Mouse (Mus musculus): Measurements from ENCODE around the gene Wbp11. TPM values are rescaled to one million over a fixed set of nuclear protein-coding genes. Genes with fewer than 3 reads are reported as not detected.

Wbp11 gene
- 72.3 and 80.2 TPM in 2 replicates for polyA plus RNA-seq (2014; fragmentation: Nextera tagmentation; extraction: Ambion mirVana)

DNA sequence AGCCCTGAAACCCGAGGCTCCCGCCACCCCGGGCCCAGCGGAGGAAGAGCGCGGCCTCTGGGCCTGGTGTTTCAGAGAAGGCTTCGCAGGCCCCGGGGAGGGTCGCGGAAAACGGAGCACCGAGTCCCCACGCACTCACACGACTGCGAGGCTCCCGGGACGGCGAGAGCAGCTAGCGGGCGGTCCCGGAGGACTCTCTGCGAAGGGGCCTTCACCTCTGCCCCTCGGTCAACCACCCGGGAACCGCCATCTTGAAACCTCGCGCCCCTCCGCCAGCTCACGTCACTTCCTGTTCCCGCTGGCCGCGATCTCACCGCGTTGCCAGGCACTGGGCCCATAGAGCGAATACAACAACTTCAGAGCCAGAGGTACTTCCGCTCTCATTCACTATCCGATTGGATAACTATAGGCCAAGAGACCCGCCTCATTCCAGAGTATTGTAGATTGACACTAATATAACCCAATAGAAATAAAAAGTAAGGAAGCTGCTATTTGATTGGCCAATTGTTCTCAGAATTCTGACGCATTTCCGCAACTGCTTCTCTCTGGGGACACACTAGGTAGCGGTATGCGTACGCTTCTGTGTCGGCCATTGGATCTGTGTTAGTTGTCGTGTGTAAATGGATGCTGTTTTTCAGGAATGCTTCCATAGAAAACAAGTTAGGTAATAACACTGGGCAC, at the start of gene Wbp11:
Gene Wbp11 (minus strand): TSS at position 353 of the 681 bp plus-strand sequence.
- under 1% methylated on average over 45 of the region's 45 CpGs for WGBS
- H3K4me1 ChIP-seq (ENCODE audit: control insufficient read depth, insufficient read depth, low read length): peaks cover 8% of the 10 kb centered on the region; the same call in 1 of the 2 replicates
- H3K27ac ChIP-seq (ENCODE audit: low read depth, low read length): peak within 1 kb of the TSS; percentile 86
- peak within 1 kb of the TSS; percentile 100 for H3K4me3 ChIP-seq (ENCODE audit: low read depth, low read length)
- peak within 1 kb of the TSS; percentile 79 for H3K4me2 ChIP-seq (ENCODE audit: low read depth, low read length)
- H3K36me3 ChIP-seq (ENCODE audit: control insufficient read depth, insufficient read depth, low read length): peaks cover 10% of the 10 kb centered on the region
- H3K9me3 ChIP-seq (ENCODE audit: control insufficient read depth, low read length): no peaks in the 10 kb centered on the region
- H3K27me3 ChIP-seq (ENCODE audit: control insufficient read depth, insufficient read depth, low read length): no peaks in the 10 kb centered on the region
- ATAC-seq (ENCODE audit: low read depth): peak; percentile 100
- peak within 1 kb of the TSS; percentile 82 for H3K9ac ChIP-seq (replicated peaks; ENCODE audit: low read depth, low read length)

DNA sequence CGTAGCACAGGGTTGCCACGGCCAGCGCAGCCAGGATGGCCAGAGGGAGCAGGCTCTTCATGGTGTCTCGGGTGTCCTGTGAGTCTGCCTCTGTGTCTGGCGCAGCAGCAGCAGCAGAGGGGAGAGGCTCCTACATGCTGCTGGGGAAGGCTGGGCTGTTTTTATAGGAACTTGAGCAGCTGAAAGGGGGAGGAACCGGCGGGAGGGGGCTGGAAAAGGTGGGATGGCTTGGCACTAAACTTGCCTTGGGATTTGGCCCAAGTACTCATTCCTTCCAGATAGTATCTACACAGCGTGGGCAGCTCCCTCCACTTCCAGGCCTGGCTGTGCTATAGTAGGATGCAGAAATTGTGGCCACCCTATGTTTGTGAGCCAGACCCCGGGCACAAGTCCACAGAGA, 47.6 kb upstream of the Wbp11 start, which contains the start of gene Mgp:
Gene Mgp (minus strand): TSS at position 154 of the 400 bp plus-strand sequence.
- Histone ChIP-seq H3K27ac (ENCODE audit: low read depth, low read length) (no peak within 1 kb of the TSS), H3K27me3 (ENCODE audit: control insufficient read depth, insufficient read depth, low read length) (no peaks in the 10 kb centered on the region), H3K4me2 (ENCODE audit: low read depth, low read length) (no peak within 1 kb of the TSS; the same call in 1 of the 2 replicates), H3K4me1 (ENCODE audit: control insufficient read depth, insufficient read depth, low read length) (no peaks in the 10 kb centered on the region), H3K36me3 (ENCODE audit: control insufficient read depth, insufficient read depth, low read length) (no peaks in the 10 kb centered on the region), H3K9ac (replicated peaks; ENCODE audit: low read depth, low read length) (no peak within 1 kb of the TSS), H3K9me3 (ENCODE audit: control insufficient read depth, low read length) (no peaks in the 10 kb centered on the region), H3K4me3 (ENCODE audit: low read depth, low read length) (no peak within 1 kb of the TSS)
- 57% methylated on average over 9 of the region's 9 CpGs for WGBS
- no peak for ATAC-seq (ENCODE audit: low read depth)

DNA sequence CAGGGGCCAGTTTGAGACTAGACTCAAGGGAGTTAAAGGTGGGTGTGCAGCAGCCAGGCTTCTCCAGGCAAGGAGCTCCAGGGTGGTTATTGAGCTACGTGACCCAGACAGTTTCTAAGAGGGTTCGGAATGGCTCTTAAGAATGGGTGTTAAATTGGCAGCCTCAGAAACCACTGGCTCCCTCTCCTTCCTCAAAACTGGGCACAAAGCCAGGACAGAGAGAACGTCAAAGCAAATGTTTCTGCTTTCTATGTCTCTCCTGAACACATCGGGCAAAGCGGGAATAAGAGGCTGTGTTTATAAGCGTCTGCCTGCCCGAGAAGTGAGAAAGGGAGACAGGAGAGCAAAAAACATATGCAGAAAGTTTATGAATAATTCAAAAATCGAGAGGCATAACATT, 46.6 kb upstream of the Wbp11 start:
- no peak overlapping the region for H3K4me3 ChIP-seq (ENCODE audit: low read depth, low read length)
- H3K27me3 ChIP-seq (ENCODE audit: control insufficient read depth, insufficient read depth, low read length): no peaks in the 10 kb centered on the region
- H3K4me1 ChIP-seq (ENCODE audit: control insufficient read depth, insufficient read depth, low read length): no peaks in the 10 kb centered on the region
- no peaks in the 10 kb centered on the region for H3K9me3 ChIP-seq (ENCODE audit: control insufficient read depth, low read length)
- 46% methylated on average over 8 of the region's 8 CpGs for WGBS
- H3K4me2 ChIP-seq (ENCODE audit: low read depth, low read length): no peak overlapping the region
- no peak for ATAC-seq (ENCODE audit: low read depth)
- no peak overlapping the region for H3K27ac ChIP-seq (ENCODE audit: low read depth, low read length)
- H3K9ac ChIP-seq (replicated peaks; ENCODE audit: low read depth, low read length): no peak overlapping the region
- H3K36me3 ChIP-seq (ENCODE audit: control insufficient read depth, insufficient read depth, low read length): no peaks in the 10 kb centered on the region

DNA sequence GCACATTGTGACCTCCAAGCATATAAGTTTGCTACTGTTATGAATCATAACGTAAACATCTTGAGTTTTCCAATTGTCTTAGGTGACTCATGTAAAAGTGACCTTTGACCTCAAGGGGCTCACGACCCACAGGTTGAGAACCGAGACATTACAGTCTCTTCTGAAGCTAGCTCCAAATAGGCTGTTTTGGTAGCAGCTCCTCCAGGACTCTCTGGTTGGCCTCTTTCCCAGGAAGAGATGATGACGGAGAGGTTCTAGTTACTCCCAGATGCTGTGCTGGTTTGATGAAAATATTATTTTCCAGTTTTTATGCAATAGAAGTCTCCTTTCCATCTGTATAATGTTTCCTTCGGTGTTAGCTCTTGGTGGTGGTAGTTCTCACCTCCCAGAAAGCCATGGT, 40.9 kb upstream of the Wbp11 start:
- no peak overlapping the region for H3K4me2 ChIP-seq (ENCODE audit: low read depth, low read length)
- WGBS: 82% methylated on average over 5 of the region's 5 CpGs

DNA sequence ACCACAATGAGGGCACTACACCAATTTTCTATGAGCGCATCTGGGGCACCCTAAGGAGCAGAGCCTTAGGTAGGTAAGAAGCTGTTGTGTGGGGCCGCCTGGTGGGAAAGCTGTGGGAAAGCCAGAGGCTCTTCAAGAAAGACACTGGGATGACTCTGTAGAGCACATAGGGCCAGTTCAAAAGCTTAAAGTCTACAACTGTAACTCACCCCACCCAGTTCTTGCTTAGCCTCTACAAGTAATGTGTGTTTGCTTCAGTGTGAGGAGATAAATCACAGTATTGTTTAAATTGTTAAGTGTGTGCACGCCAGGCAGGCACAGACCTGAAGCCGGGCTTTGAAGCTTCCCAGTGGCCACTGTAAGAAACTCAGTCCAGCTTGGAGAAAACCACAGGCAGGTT, 38.1 kb upstream of the Wbp11 start:
- Histone ChIP-seq H3K9ac (replicated peaks; ENCODE audit: low read depth, low read length) (no peak overlapping the region), H3K4me3 (ENCODE audit: low read depth, low read length) (no peak overlapping the region), H3K36me3 (ENCODE audit: control insufficient read depth, insufficient read depth, low read length) (no peaks in the 10 kb centered on the region), H3K27me3 (ENCODE audit: control insufficient read depth, insufficient read depth, low read length) (no peaks in the 10 kb centered on the region), H3K9me3 (ENCODE audit: control insufficient read depth, low read length) (no peaks in the 10 kb centered on the region), H3K4me2 (ENCODE audit: low read depth, low read length) (no peak overlapping the region), H3K27ac (ENCODE audit: low read depth, low read length) (no peak overlapping the region), H3K4me1 (ENCODE audit: control insufficient read depth, insufficient read depth, low read length) (no peaks in the 10 kb centered on the region)
- 68% methylated on average over 4 of the region's 4 CpGs for WGBS
- ATAC-seq (ENCODE audit: low read depth): no peak

More for the DNA sequence above, 40.9 kb upstream of the Wbp11 start:
- Histone ChIP-seq H3K9me3 (ENCODE audit: control insufficient read depth, low read length) (no peaks in the 10 kb centered on the region), H3K36me3 (ENCODE audit: control insufficient read depth, insufficient read depth, low read length) (no peaks in the 10 kb centered on the region), H3K27me3 (ENCODE audit: control insufficient read depth, insufficient read depth, low read length) (no peaks in the 10 kb centered on the region), H3K4me3 (ENCODE audit: low read depth, low read length) (no peak overlapping the region), H3K4me1 (ENCODE audit: control insufficient read depth, insufficient read depth, low read length) (no peaks in the 10 kb centered on the region), H3K27ac (ENCODE audit: low read depth, low read length) (no peak overlapping the region), H3K9ac (replicated peaks; ENCODE audit: low read depth, low read length) (no peak overlapping the region)
- no peak for ATAC-seq (ENCODE audit: low read depth)

DNA sequence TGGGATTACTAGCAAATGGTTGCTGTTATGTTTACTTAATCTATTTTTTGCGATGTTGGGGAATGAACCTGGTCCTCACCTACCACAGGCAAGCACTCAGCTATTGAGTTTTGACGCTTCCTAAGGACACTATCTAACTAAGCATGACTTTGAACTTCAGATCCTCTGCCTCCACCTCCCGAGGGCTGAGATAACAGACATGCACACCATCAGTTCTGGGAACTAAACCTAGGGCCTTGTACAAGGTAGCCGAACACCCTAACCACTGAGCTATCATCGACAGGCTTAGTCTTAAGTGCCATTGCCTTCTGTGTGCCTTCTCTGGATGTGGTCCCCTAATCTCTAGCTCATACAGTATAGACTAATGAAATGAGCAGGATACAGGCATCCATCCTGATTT, 37.3 kb upstream of the Wbp11 start:
- no peak for ATAC-seq (ENCODE audit: low read depth)
- 90% methylated on average over 5 of the region's 5 CpGs for WGBS

DNA sequence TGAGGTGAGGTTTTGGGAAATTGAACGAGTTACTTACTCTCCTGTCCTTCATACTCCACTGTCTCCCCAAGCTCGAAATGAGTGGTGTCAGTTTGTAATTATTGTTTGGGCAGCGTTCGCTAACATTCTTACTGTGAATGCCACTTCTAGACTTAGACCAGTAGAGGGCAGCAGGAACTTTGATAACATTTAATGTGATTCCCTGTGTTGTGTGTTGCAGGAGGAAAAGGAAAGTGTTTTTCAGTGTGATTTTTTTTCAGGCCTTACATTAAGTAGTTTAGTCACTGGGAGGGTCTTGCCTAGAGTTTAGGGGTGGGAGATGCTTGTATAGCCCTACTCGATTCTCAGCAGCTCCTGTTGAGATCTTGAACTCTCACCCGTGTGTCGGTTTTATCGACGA, 33.0 kb upstream of the Wbp11 start:
- Histone ChIP-seq H3K9ac (replicated peaks; ENCODE audit: low read depth, low read length) (no peak overlapping the region), H3K27me3 (ENCODE audit: control insufficient read depth, insufficient read depth, low read length) (no peaks in the 10 kb centered on the region), H3K4me3 (ENCODE audit: low read depth, low read length) (no peak overlapping the region), H3K27ac (ENCODE audit: low read depth, low read length) (no peak overlapping the region), H3K4me2 (ENCODE audit: low read depth, low read length) (no peak overlapping the region), H3K9me3 (ENCODE audit: control insufficient read depth, low read length) (no peaks in the 10 kb centered on the region), H3K4me1 (ENCODE audit: control insufficient read depth, insufficient read depth, low read length) (no peaks in the 10 kb centered on the region), H3K36me3 (ENCODE audit: control insufficient read depth, insufficient read depth, low read length) (no peaks in the 10 kb centered on the region)
- 50% methylated on average over 9 of the region's 9 CpGs for WGBS
- ATAC-seq (ENCODE audit: low read depth): no peak

More for the DNA sequence above, 37.3 kb upstream of the Wbp11 start:
- no peak overlapping the region for H3K27ac ChIP-seq (ENCODE audit: low read depth, low read length)
- no peak overlapping the region for H3K9ac ChIP-seq (replicated peaks; ENCODE audit: low read depth, low read length)
- H3K27me3 ChIP-seq (ENCODE audit: control insufficient read depth, insufficient read depth, low read length): no peaks in the 10 kb centered on the region
- H3K4me1 ChIP-seq (ENCODE audit: control insufficient read depth, insufficient read depth, low read length): no peaks in the 10 kb centered on the region
- H3K4me3 ChIP-seq (ENCODE audit: low read depth, low read length): no peak overlapping the region
- no peaks in the 10 kb centered on the region for H3K9me3 ChIP-seq (ENCODE audit: control insufficient read depth, low read length)
- H3K4me2 ChIP-seq (ENCODE audit: low read depth, low read length): no peak overlapping the region
- no peaks in the 10 kb centered on the region for H3K36me3 ChIP-seq (ENCODE audit: control insufficient read depth, insufficient read depth, low read length)

DNA sequence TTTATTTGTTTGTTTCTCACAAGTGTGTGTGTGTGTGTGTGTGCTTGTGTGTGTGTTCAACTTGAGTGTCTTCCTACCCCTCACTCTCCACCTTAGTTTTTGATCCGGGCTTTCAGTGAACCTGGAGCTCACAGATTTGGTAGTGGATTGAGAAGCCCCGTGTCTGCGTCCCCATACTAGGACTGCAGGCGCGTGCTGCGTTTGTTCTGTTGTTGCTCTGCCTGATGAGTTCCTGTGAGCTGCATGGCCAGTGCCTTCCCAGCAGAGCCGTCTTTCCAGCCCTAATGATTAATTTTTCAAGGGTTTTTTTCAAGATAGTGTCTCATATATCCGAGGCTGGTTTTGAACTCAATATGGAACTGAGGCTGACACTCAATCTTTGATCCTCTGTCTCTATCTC, 30.4 kb upstream of the Wbp11 start:
- no peaks in the 10 kb centered on the region for H3K4me1 ChIP-seq (ENCODE audit: control insufficient read depth, insufficient read depth, low read length)
- no peak overlapping the region for H3K27ac ChIP-seq (ENCODE audit: low read depth, low read length)
- no peaks in the 10 kb centered on the region for H3K9me3 ChIP-seq (ENCODE audit: control insufficient read depth, low read length)
- H3K4me2 ChIP-seq (ENCODE audit: low read depth, low read length): no peak overlapping the region
- H3K4me3 ChIP-seq (ENCODE audit: low read depth, low read length): no peak overlapping the region
- 82% methylated on average over 8 of the region's 8 CpGs for WGBS
- H3K27me3 ChIP-seq (ENCODE audit: control insufficient read depth, insufficient read depth, low read length): no peaks in the 10 kb centered on the region
- no peak for ATAC-seq (ENCODE audit: low read depth)
- no peak overlapping the region for H3K9ac ChIP-seq (replicated peaks; ENCODE audit: low read depth, low read length)
- H3K36me3 ChIP-seq (ENCODE audit: control insufficient read depth, insufficient read depth, low read length): no peaks in the 10 kb centered on the region

DNA sequence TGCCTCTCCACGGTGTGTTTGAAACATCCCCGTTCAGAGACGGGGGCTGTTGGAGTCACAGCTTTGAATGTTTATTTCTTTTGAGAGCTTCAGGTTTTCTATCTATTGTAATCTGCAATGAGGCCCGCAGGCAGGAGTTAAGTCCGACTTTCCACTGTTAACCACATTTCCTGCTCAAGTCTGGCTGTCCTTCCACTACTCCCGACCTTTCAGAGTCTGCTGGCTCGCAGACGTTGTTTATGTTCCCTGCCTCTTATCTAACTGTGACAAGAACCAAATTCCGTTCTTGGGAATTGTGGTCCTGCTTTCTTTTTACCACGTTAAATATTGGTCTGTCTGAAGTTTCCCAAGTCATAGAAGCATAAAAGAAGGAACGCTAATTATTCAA, 29.8 kb upstream of the Wbp11 start:
- no peaks in the 10 kb centered on the region for H3K27me3 ChIP-seq (ENCODE audit: control insufficient read depth, insufficient read depth, low read length)

More for the DNA sequence above, 29.8 kb upstream of the Wbp11 start:
- WGBS: 62% methylated on average over 11 of the region's 11 CpGs
- no peak for ATAC-seq (ENCODE audit: low read depth)
- Histone ChIP-seq H3K4me2 (ENCODE audit: low read depth, low read length) (no peak overlapping the region), H3K36me3 (ENCODE audit: control insufficient read depth, insufficient read depth, low read length) (no peaks in the 10 kb centered on the region), H3K4me1 (ENCODE audit: control insufficient read depth, insufficient read depth, low read length) (no peaks in the 10 kb centered on the region), H3K4me3 (ENCODE audit: low read depth, low read length) (no peak overlapping the region), H3K9me3 (ENCODE audit: control insufficient read depth, low read length) (no peaks in the 10 kb centered on the region), H3K9ac (replicated peaks; ENCODE audit: low read depth, low read length) (no peak overlapping the region), H3K27ac (ENCODE audit: low read depth, low read length) (no peak overlapping the region)

Measured in neural tube, embryonic 14.5 days (tissue).